Mouse (Mus musculus): ENCODE measurements around the gene Unc13d. TPM values are rescaled to one million over a fixed set of nuclear protein-coding genes. Genes with fewer than 3 reads are reported as not detected.
"Not testable (repeated sequence)": the region's sequence is repeated elsewhere in the genome, so short reads cannot be mapped to it uniquely, and the experiment has no call there.

The Unc13d gene
- polyA plus RNA-seq (2014; fragmentation: Nextera tagmentation; extraction: Ambion mirVana) = 1.1 and 1.5 TPM in 2 replicates

GRCm38 (mm10) chr11:116077446-116078204 is at the start of gene Unc13d:
Gene Unc13d, minus strand, starts transcription at chr11:116077961.
- peak within 1 kb of the TSS; percentile 47 for H3K9ac ChIP-seq (replicated peaks; ENCODE audit: low read length)
- no peaks in the 10 kb centered on the region for H3K4me1 ChIP-seq (ENCODE audit: control insufficient read depth, insufficient read depth, low read length)
- peaks cover 41% of the 10 kb centered on the region for H3K36me3 ChIP-seq (ENCODE audit: control insufficient read depth, insufficient read depth, low read length)
- DNase-seq (no peak), ATAC-seq (ENCODE audit: low FRiP score, low TSS enrichment) (0 out of 2 replicates have a peak, but pooled peaks have one; percentile 14)
- peak within 1 kb of the TSS; percentile 14; the same call in 1 of the 2 replicates for H3K27ac ChIP-seq (replicated peaks; ENCODE audit: low read depth, low read length)
- no peaks in the 10 kb centered on the region for H3K27me3 ChIP-seq (ENCODE audit: control insufficient read depth, insufficient read depth, low read length)
- 67% methylated on average over 22 of the region's 22 CpGs for WGBS
- peak within 1 kb of the TSS; percentile 19 for H3K4me3 ChIP-seq (replicated peaks; ENCODE audit: low read depth, low read length)
- peak within 1 kb of the TSS; percentile 51 for H3K4me2 ChIP-seq (ENCODE audit: low read length)
- H3K9me3 ChIP-seq (ENCODE audit: control insufficient read depth, low read length) = no peaks in the 10 kb centered on the region

GRCm38 (mm10) chr11:116126261-116126660 is 48.5 kb upstream of the Unc13d start:
- Histone ChIP-seq H3K9ac (replicated peaks; ENCODE audit: low read length) (no peak overlapping the region), H3K4me2 (ENCODE audit: low read length) (no peak overlapping the region), H3K4me1 (ENCODE audit: control insufficient read depth, insufficient read depth, low read length) (peaks cover 10% of the 10 kb centered on the region; the same call in 1 of the 2 replicates), H3K27ac (replicated peaks; ENCODE audit: low read depth, low read length) (no peak overlapping the region), H3K36me3 (ENCODE audit: control insufficient read depth, insufficient read depth, low read length) (peaks cover 3% of the 10 kb centered on the region; the same call in 1 of the 2 replicates), H3K4me3 (replicated peaks; ENCODE audit: low read depth, low read length) (no peak overlapping the region), H3K9me3 (ENCODE audit: control insufficient read depth, low read length) (no peaks in the 10 kb centered on the region), H3K27me3 (ENCODE audit: control insufficient read depth, insufficient read depth, low read length) (no peaks in the 10 kb centered on the region)
- ATAC-seq (ENCODE audit: low FRiP score, low TSS enrichment) = no peak
- WGBS = 95% methylated on average over 15 of the region's 15 CpGs
- no peak for DNase-seq

- H3K4me1 ChIP-seq (ENCODE audit: control insufficient read depth, insufficient read depth, low read length); H3K9me3 ChIP-seq (ENCODE audit: control insufficient read depth, low read length); H3K36me3 ChIP-seq (ENCODE audit: control insufficient read depth, insufficient read depth, low read length); H3K4me2 ChIP-seq (ENCODE audit: low read length); H3K9ac ChIP-seq (replicated peaks; ENCODE audit: low read length); H3K4me3 ChIP-seq (replicated peaks; ENCODE audit: low read depth, low read length); DNase-seq; H3K27ac ChIP-seq (replicated peaks; ENCODE audit: low read depth, low read length); ATAC-seq (ENCODE audit: low FRiP score, low TSS enrichment); H3K27me3 ChIP-seq (ENCODE audit: control insufficient read depth, insufficient read depth, low read length): not testable (repeated sequence)
- WGBS = 91% methylated on average over 8 of the region's 8 CpGs
These were observed 44.0 kb upstream of the Unc13d start for GRCm38 (mm10) chr11:116121731-116122245.

GRCm38 (mm10) chr11:116117819-116118218 is 40.1 kb upstream of the Unc13d start:
- Histone ChIP-seq H3K4me1 (ENCODE audit: control insufficient read depth, insufficient read depth, low read length) (no peaks in the 10 kb centered on the region), H3K27ac (replicated peaks; ENCODE audit: low read depth, low read length) (no peak overlapping the region)
- ATAC-seq (ENCODE audit: low FRiP score, low TSS enrichment) = no peak

GRCm38 (mm10) chr11:116117241-116117640 is 39.5 kb upstream of the Unc13d start:
- no peak overlapping the region for H3K27ac ChIP-seq (replicated peaks; ENCODE audit: low read depth, low read length)
- DNase-seq = no peak
- H3K4me2 ChIP-seq (ENCODE audit: low read length) = no peak overlapping the region
- H3K9ac ChIP-seq (replicated peaks; ENCODE audit: low read length) = no peak overlapping the region
- ATAC-seq (ENCODE audit: low FRiP score, low TSS enrichment) = no peak
- 86% methylated on average over 12 of the region's 12 CpGs for WGBS
- no peaks in the 10 kb centered on the region for H3K36me3 ChIP-seq (ENCODE audit: control insufficient read depth, insufficient read depth, low read length)
- H3K27me3 ChIP-seq (ENCODE audit: control insufficient read depth, insufficient read depth, low read length) = no peaks in the 10 kb centered on the region
- no peaks in the 10 kb centered on the region for H3K9me3 ChIP-seq (ENCODE audit: control insufficient read depth, low read length)
- no peaks in the 10 kb centered on the region for H3K4me1 ChIP-seq (ENCODE audit: control insufficient read depth, insufficient read depth, low read length)
- no peak overlapping the region for H3K4me3 ChIP-seq (replicated peaks; ENCODE audit: low read depth, low read length)

More at GRCm38 (mm10) chr11:116117819-116118218, 40.1 kb upstream of the Unc13d start:
- no peaks in the 10 kb centered on the region for H3K36me3 ChIP-seq (ENCODE audit: control insufficient read depth, insufficient read depth, low read length)
- H3K9me3 ChIP-seq (ENCODE audit: control insufficient read depth, low read length) = no peaks in the 10 kb centered on the region
- no peak overlapping the region for H3K4me2 ChIP-seq (ENCODE audit: low read length)
- no peak overlapping the region for H3K4me3 ChIP-seq (replicated peaks; ENCODE audit: low read depth, low read length)
- no peak for DNase-seq
- H3K9ac ChIP-seq (replicated peaks; ENCODE audit: low read length) = no peak overlapping the region
- H3K27me3 ChIP-seq (ENCODE audit: control insufficient read depth, insufficient read depth, low read length) = no peaks in the 10 kb centered on the region

- Histone ChIP-seq H3K36me3 (ENCODE audit: control insufficient read depth, insufficient read depth, low read length) (no peaks in the 10 kb centered on the region), H3K9me3 (ENCODE audit: control insufficient read depth, low read length) (no peaks in the 10 kb centered on the region), H3K4me2 (ENCODE audit: low read length) (no peak overlapping the region), H3K4me3 (replicated peaks; ENCODE audit: low read depth, low read length) (no peak overlapping the region), H3K27me3 (ENCODE audit: control insufficient read depth, insufficient read depth, low read length) (peaks cover 52% of the 10 kb centered on the region), H3K27ac (replicated peaks; ENCODE audit: low read depth, low read length) (no peak overlapping the region), H3K4me1 (ENCODE audit: control insufficient read depth, insufficient read depth, low read length) (peaks cover 6% of the 10 kb centered on the region; the same call in 1 of the 2 replicates), H3K9ac (replicated peaks; ENCODE audit: low read length) (no peak overlapping the region)
- DNase-seq (no peak), ATAC-seq (ENCODE audit: low FRiP score, low TSS enrichment) (no peak)
- 84% methylated on average over 19 of the region's 19 CpGs for WGBS
These were observed 33.9 kb upstream of the Unc13d start for GRCm38 (mm10) chr11:116111611-116112203.

GRCm38 (mm10) chr11:116111067-116111466 is 33.3 kb upstream of the Unc13d start:
- ATAC-seq (ENCODE audit: low FRiP score, low TSS enrichment) = no peak
- Histone ChIP-seq H3K9ac (replicated peaks; ENCODE audit: low read length) (no peak overlapping the region), H3K4me2 (ENCODE audit: low read length) (no peak overlapping the region), H3K27ac (replicated peaks; ENCODE audit: low read depth, low read length) (no peak overlapping the region), H3K36me3 (ENCODE audit: control insufficient read depth, insufficient read depth, low read length) (no peaks in the 10 kb centered on the region), H3K27me3 (ENCODE audit: control insufficient read depth, insufficient read depth, low read length) (peaks cover 59% of the 10 kb centered on the region), H3K4me1 (ENCODE audit: control insufficient read depth, insufficient read depth, low read length) (peaks cover 6% of the 10 kb centered on the region; the same call in 1 of the 2 replicates), H3K9me3 (ENCODE audit: control insufficient read depth, low read length) (no peaks in the 10 kb centered on the region), H3K4me3 (replicated peaks; ENCODE audit: low read depth, low read length) (no peak overlapping the region)
- 79% methylated on average over 4 of the region's 4 CpGs for WGBS
- no peak for DNase-seq

GRCm38 (mm10) chr11:116110540-116110939 is 32.8 kb upstream of the Unc13d start:
- Histone ChIP-seq H3K4me2 (ENCODE audit: low read length) (peak overlapping the region; percentile 50), H3K27ac (replicated peaks; ENCODE audit: low read depth, low read length) (no peak overlapping the region), H3K27me3 (ENCODE audit: control insufficient read depth, insufficient read depth, low read length) (peaks cover 62% of the 10 kb centered on the region), H3K4me1 (ENCODE audit: control insufficient read depth, insufficient read depth, low read length) (peaks cover 6% of the 10 kb centered on the region; the same call in 1 of the 2 replicates), H3K36me3 (ENCODE audit: control insufficient read depth, insufficient read depth, low read length) (no peaks in the 10 kb centered on the region), H3K4me3 (replicated peaks; ENCODE audit: low read depth, low read length) (peak overlapping the region; percentile 28; the same call in 1 of the 2 replicates), H3K9me3 (ENCODE audit: control insufficient read depth, low read length) (no peaks in the 10 kb centered on the region), H3K9ac (replicated peaks; ENCODE audit: low read length) (no peak overlapping the region)
- 30% methylated on average over 10 of the region's 10 CpGs for WGBS
- DNase-seq (no peak), ATAC-seq (ENCODE audit: low FRiP score, low TSS enrichment) (no peak)

Data from midbrain, embryonic 14.5 days (tissue).